Mouse (Mus musculus): Measurements from ENCODE around the gene Arid4a. TPM values are rescaled to one million over a fixed set of nuclear protein-coding genes. Genes with fewer than 3 reads are reported as not detected.

Arid4a gene
- total RNA-seq, 2 experiments from 2014 or later: 32.0 to 36.5 TPM

DNA sequence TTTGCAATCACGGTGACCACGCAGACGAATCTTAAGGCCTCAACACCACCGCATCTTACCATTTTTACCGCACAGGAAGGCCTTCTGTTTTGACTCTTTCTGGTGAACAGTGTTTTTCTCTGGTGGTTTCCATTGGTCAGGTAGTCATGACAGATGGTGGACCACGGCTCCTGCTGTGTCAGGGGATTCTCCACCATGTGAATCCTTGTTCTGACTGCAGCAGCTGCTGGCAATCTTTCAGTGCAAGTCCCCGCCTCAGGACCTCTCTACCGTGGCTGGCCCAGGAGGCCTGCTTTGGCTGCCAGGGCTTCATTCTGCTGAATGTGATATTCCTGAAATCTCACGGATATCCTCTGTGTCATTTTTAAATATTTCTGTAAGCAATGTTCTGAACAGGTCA, 107.5 kb downstream of the Arid4a start:
- DNase-seq (ENCODE audit: low spot score in 2 of 2): no peak
- intact Hi-C loops (cut with DNase I): no loop called here

- intact Hi-C loops (cut with DNase I): loop anchor here (5.0 kb wide), 1 partner anchor 118 kb away; the partner anchor contains the start of gene Arid4a
Measured at GRCm38 (mm10) chr12:71135581-71135980, 119.8 kb downstream of the Arid4a start.

DNA sequence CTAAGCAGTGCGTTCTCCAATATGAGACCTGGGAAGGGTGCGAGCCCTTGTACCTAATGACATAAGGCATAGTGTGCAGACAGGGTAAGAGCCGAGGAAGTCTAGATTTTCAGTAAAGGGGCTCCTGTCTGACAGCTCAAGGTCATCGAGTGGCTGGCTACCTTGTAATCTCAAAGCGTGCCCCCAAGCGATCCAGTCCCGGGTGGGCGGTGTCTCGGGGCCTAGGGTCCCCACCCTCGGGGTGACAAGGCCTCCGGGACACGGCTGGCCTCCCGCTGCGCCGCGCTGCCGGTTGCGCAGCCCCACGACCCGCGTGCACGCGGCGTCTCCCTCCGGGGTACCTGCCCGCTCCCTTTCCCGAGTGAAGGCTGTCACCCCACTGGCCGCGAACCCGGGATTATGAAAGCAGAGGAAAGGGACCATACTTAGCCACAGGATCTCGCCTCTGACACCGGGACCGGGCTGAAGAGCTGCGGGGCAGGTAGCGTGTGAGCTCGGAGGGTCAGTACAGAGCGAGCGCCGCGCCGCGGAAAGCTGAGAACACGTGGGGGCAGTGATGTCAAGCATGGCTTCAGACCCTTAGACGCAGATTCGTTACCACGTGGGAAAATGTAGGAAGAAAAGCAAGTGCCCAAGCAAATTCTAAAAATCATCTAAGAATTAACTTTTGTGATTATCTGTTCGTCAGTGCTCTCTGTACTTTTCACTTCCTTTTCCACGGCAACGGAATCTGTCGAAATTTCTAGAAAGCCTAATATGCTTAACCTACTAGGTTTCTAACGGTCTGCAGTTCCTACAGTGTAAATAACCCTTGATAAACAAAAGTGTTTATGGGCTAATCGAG, 120.6 kb downstream of the Arid4a start, which contains the start of the genes Timm9 and 2700049A03Rik:
Gene Timm9 (minus strand): TSS at position 555 of the 844 bp plus-strand sequence.
Gene 2700049A03Rik (plus strand): TSS at position 719 of the 844 bp plus-strand sequence.
- peak; percentile 82 to 89 for DNase-seq (ENCODE audit: low spot score in 2 of 2)
- intact Hi-C loops (cut with DNase I): loop anchor here (5.0 kb wide), 1 partner anchor 119 kb away; the partner anchor contains the start of gene Arid4a

More at GRCm38 (mm10) chr12:71135581-71135980, 119.8 kb downstream of the Arid4a start:
- DNase-seq (ENCODE audit: low spot score in 2 of 2): no peak

DNA sequence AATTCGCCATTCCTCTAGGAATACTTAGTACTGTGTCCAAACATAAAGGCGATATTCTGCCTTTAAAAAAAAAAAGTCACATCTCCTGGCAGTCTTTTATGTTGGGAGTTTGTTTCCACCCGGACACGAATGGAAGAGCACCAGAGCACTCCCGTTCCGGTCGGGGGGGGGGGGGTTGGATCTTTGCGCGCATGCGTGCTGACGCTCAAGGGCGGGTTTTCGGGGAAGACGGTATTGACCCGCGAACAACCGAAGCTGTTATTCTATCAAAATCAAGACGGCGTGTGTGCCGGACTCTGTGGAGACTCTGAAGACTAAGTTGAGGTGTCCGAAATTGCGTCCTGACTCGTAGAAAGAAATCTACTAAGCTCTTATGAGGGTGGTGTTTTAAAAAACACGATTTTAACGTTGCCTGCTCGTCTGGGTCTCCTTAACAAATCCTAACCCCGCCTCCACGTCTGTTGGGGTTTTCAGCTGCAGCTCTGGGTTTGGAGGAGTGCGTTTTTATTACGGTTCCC, 121.2 kb downstream of the Arid4a start:
- DNase-seq (ENCODE audit: low spot score in 2 of 2): peak; percentile 73 to 81
- intact Hi-C loops (cut with DNase I): loop anchor here (5.0 kb wide), 1 partner anchor 120 kb away; the partner anchor contains the start of gene Arid4a

- intact Hi-C loops (cut with DNase I): loop anchor here (5.0 kb wide), 1 partner anchor 120 kb away; the partner anchor contains the start of gene Arid4a
- no peak for DNase-seq (ENCODE audit: low spot score in 2 of 2)
Measured at GRCm38 (mm10) chr12:71137686-71138085, 121.9 kb downstream of the Arid4a start.

GRCm38 (mm10) chr12:71139258-71139828, 123.6 kb downstream of the Arid4a start:
- intact Hi-C loops (cut with DNase I): loop anchor here (5.0 kb wide), 1 partner anchor 122 kb away; the partner anchor contains the start of gene Arid4a
- DNase-seq (ENCODE audit: low spot score in 2 of 2): no peak

GRCm38 (mm10) chr12:71141189-71141588, 125.4 kb downstream of the Arid4a start:
- intact Hi-C loops (cut with DNase I): loop anchor here (5.0 kb wide), 1 partner anchor 741 kb away; no protein-coding TSS in a partner anchor
- DNase-seq (ENCODE audit: low spot score in 2 of 2): no peak

DNA sequence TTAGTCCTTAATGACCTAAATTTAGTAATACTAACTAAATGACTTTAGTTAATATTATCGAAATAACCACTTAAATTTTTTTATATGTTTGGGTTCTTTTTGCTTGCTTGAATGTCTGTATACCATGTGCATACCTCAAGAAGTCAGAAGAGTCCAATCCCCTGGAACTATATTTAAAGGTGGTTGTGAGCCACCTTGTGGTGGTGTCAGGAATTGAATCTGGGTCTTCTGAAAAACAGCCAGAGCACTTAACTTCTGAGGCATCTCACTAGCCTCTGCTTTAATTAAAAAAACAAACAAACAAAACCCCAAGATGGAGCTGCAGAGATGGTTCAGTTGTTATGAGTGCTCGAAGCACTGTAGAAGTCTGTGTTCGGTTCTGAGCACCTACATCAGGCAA, 131.9 kb downstream of the Arid4a start:
- peak in 1 of 2 experiments; percentile 23 for DNase-seq (ENCODE audit: low spot score in 2 of 2)
- intact Hi-C loops (cut with DNase I): no loop called here

Other genes starting within 250 kb of the Arid4a start
- gene Frmd6, start 190.5 kb upstream of the Arid4a start, total RNA-seq (2021): 10 to 100 TPM; 37.5 to 42.7 TPM
- gene Actr10, start 78.1 kb upstream of the Arid4a start, total RNA-seq (2021): 100 to 1,000 TPM; 146 to 163 TPM
- 100 to 1,000 TPM; 175 to 184 TPM for gene Psma3, start 41.4 kb upstream of the Arid4a start, total RNA-seq (2021)
- gene Tomm20l, start 95.4 kb downstream of the Arid4a start, total RNA-seq (2021): not detected
- 10 to 100 TPM; 49.7 to 67.7 TPM for gene Timm9, start 120.7 kb downstream of the Arid4a start, total RNA-seq (2021)
- gene 2700049A03Rik, start 120.9 kb downstream of the Arid4a start, total RNA-seq (2021): 10 to 100 TPM in 1 of 2 experiments, 1 to 10 TPM in 1; 5.4 to 10.9 TPM

All from left cerebral cortex, postnatal 36 days (tissue).